Mouse (Mus musculus) kidney, postnatal 4 days (tissue): ENCODE results near the gene Ooep.
A peak's percentile ranks its signal among the peaks of the same experiment; 100 is the strongest.
"Not testable (repeated sequence)": the region's sequence is repeated elsewhere in the genome, so short reads cannot be mapped to it uniquely, and the experiment has no call there.

Source experiments
- DNase-seq, 2 experiments: peaks; one replicate each; pipeline ENCODE4 v3.0.0; 2021; ENCODE audit warnings: mixed read lengths in 2 of 2

Ooep gene

GRCm38 (mm10) chr9:78378113-78378785, at the start of gene Ooep:
Gene Ooep (minus strand): TSS chr9:78378725.
- DNase-seq: peak; percentile 37 to 63

- DNase-seq: peak in 1 of 2 experiments; percentile 10
Measured at GRCm38 (mm10) chr9:78428185-78428584, 49.7 kb upstream of the Ooep start.

- DNase-seq: peak; percentile 6 to 26
Measured at GRCm38 (mm10) chr9:78427362-78427781, 48.8 kb upstream of the Ooep start.

- no peak for DNase-seq
Measured at GRCm38 (mm10) chr9:78401596-78401995, 23.1 kb upstream of the Ooep start.

GRCm38 (mm10) chr9:78400570-78400969, 22.0 kb upstream of the Ooep start:
- no peak for DNase-seq

GRCm38 (mm10) chr9:78396517-78396916, 18.0 kb upstream of the Ooep start:
- DNase-seq: no peak

- DNase-seq: peak; percentile 69 to 76
Measured at GRCm38 (mm10) chr9:78395630-78396351, 17.3 kb upstream of the Ooep start, which contains the start of gene Ddx43. Gene Ddx43 (plus strand): TSS chr9:78395777.

GRCm38 (mm10) chr9:78395244-78395629, 16.7 kb upstream of the Ooep start:
- no peak for DNase-seq

GRCm38 (mm10) chr9:78394602-78395001, 16.1 kb upstream of the Ooep start:
- no peak for DNase-seq

GRCm38 (mm10) chr9:78393741-78394140, 15.2 kb upstream of the Ooep start:
- no peak for DNase-seq

GRCm38 (mm10) chr9:78389981-78390380, 11.5 kb upstream of the Ooep start:
- DNase-seq: no peak

- no peak for DNase-seq
Measured at GRCm38 (mm10) chr9:78386947-78387346, 8.4 kb upstream of the Ooep start.

GRCm38 (mm10) chr9:78385893-78386292, 7.4 kb upstream of the Ooep start:
- peak; percentile 16 to 21 for DNase-seq

- no peak for DNase-seq
Measured at GRCm38 (mm10) chr9:78377546-78377945, 979 bp downstream of the Ooep start.

GRCm38 (mm10) chr9:78375486-78375885, 3.0 kb downstream of the Ooep start:
- no peak for DNase-seq

- DNase-seq: no peak
Measured at GRCm38 (mm10) chr9:78374885-78375389, 3.6 kb downstream of the Ooep start.

- no peak for DNase-seq
Measured at GRCm38 (mm10) chr9:78374397-78374796, 4.1 kb downstream of the Ooep start.

- DNase-seq: no peak
Measured at GRCm38 (mm10) chr9:78372827-78373504, 5.6 kb downstream of the Ooep start.

GRCm38 (mm10) chr9:78371441-78371840, 7.1 kb downstream of the Ooep start:
- no peak for DNase-seq

- DNase-seq: no peak
Measured at GRCm38 (mm10) chr9:78369786-78370185, 8.7 kb downstream of the Ooep start.

GRCm38 (mm10) chr9:78369349-78369748, 9.2 kb downstream of the Ooep start:
- DNase-seq: no peak

- DNase-seq: no peak
Measured at GRCm38 (mm10) chr9:78368671-78369293, 9.7 kb downstream of the Ooep start.

- DNase-seq: not testable (repeated sequence)
Measured at GRCm38 (mm10) chr9:78367959-78368358, 10.6 kb downstream of the Ooep start, which contains the start of gene Dppa5a. Gene Dppa5a (minus strand): TSS chr9:78368177.
